Mouse (Mus musculus) adrenal gland, postnatal 0 days (tissue): Measurements from ENCODE around the gene Gps1. TPM values are rescaled to one million over a fixed set of nuclear protein-coding genes. Genes with fewer than 3 reads are reported as not detected.

Experiments used
- polyA plus RNA-seq: library from polyadenylated mRNA; unstranded; fragments of >200 nt; fragmentation: Nextera tagmentation; extraction: Ambion mirVana; gene quantifications from 2 replicates; pipeline ENCODE4 v1.2.1, GENCODE M21; 2015

The Gps1 gene
- 119 and 156 TPM in 2 replicates for polyA plus RNA-seq

GRCm38 (mm10) chr11:120784064-120784791, at the start of gene Gps1, which contains the start of gene Rfng:
Gene Gps1, plus strand, starts transcription at chr11:120784272.
Gene Rfng, minus strand, starts transcription at chr11:120784207.

GRCm38 (mm10) chr11:120762672-120763041, 21.4 kb upstream of the Gps1 start, which contains the start of gene Hmga1b:
Gene Hmga1b, plus strand, starts transcription at chr11:120762794.

DNA sequence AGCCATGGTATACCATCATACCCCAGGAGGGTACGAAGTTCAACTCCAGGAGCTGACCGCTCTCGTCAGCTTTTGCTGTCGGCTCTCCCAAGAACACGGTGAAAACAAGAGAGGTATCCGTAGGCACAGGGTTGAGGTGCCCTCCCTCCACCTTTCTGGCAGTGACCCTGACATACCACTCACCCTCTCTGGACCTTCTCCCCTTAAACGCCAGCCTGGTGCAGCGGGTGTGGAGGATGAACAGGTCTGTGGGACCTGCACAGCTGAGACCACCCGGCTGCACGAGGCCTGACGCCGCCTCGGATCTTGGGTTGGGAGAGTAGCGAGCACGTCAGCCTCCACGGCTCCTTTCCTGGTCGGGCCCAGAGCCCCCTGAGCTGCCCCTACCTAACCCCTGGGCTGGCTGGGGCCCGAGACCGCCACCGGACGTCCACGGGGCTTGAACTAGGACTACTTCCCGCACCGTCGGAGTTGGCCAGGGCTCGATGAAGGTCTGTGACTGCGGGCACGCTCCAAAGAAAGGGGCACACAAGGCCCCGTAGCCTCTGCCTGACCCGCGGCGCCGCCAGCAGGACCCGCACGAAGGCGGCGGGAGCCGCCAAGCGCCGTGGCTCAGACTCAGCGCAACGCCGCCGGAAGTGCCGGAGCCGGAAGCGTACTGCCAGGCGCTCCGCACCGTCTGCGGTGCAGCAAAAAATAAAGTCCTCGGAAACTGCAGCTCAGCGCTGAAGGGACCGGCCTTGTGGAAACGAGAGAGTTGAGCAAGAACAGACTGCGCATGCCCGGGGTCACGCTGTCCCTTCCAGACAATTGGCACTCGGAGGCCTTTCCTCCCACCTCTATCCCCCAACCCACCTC, 11.9 kb downstream of the Gps1 start, which contains the start of gene Dus1l:
Dus1l (minus strand) TSS at position 648 of the 858 bp plus-strand sequence.

DNA sequence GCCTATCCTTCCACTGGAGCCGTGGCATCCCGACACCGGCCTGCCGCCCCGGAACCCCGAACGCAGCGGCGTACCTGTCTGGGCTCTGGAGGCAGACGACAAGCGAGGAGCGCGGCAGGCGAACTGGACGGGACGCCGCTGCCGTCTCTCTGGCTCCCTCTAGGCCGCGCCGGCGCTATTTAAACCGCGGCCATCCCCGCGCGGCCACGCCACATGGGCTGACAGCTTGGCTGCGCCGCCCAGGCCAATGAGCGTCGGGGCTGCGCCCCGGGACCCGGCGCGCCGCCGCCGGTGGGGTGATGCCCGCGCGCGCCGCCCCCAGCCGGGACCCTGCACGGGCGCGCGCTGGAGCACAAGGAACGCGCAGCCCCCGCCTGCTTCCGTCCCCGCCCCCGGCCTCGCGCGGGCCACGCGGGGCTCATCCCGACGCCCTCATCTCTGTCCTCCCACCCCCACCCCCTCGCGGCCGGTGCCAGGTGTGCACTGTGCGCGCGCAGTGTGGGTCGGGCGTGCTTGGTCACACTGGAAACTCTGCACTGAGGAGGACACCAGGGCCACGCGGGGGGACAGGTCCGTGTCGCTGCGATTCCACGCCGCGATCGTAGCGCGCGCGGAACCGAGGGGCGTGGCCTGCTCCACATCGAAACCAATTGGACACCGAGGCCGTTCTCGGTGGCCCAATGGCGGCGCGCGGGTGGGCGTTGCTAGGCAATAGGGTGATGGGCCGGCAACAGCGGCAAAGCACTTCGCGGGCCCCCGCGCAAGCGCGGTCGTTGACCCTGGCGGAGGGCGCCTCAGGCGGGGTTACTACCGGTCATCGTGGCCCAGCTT, 40.1 kb downstream of the Gps1 start, which contains the start of gene Fasn:
Fasn (minus strand) TSS at position 592 of the 831 bp plus-strand sequence.

Other genes starting within 250 kb of the Gps1 start
- 173 and 184 TPM in 2 replicates for gene Mcrip1, start 234.5 kb upstream of the Gps1 start, polyA plus RNA-seq
- gene Ppp1r27, start 233.1 kb upstream of the Gps1 start, polyA plus RNA-seq, result 0.39 and 1.3 TPM in 2 replicates
- gene P4hb, start 211.0 kb upstream of the Gps1 start, polyA plus RNA-seq, result 393 and 466 TPM in 2 replicates
- gene Arhgdia, start 202.6 kb upstream of the Gps1 start, polyA plus RNA-seq, result 318 and 341 TPM in 2 replicates
- gene Alyref, start 185.9 kb upstream of the Gps1 start, polyA plus RNA-seq, result 271 and 273 TPM in 2 replicates
- 152 and 197 TPM in 2 replicates for gene Anapc11, start 185.9 kb upstream of the Gps1 start, polyA plus RNA-seq
- gene Npb, start 175.8 kb upstream of the Gps1 start, polyA plus RNA-seq, result 1.7 and 3.3 TPM in 2 replicates
- gene Pcyt2, start 166.3 kb upstream of the Gps1 start, polyA plus RNA-seq, result 62.0 and 82.8 TPM in 2 replicates
- 33.3 and 62.9 TPM in 2 replicates for gene Sirt7, start 159.0 kb upstream of the Gps1 start, polyA plus RNA-seq
- gene Mafg, start 150.7 kb upstream of the Gps1 start, polyA plus RNA-seq, result 18.1 and 19.0 TPM in 2 replicates
- gene Pycr1, start 140.5 kb upstream of the Gps1 start, polyA plus RNA-seq, result 5.8 and 9.0 TPM in 2 replicates
- gene Myadml2, start 136.1 kb upstream of the Gps1 start, polyA plus RNA-seq, result 0.22 and 0.95 TPM in 2 replicates
- gene Notum, start 123.1 kb upstream of the Gps1 start, polyA plus RNA-seq, result 6.2 and 6.7 TPM in 2 replicates
- gene Aspscr1, start 111.3 kb upstream of the Gps1 start, polyA plus RNA-seq, result 103 and 122 TPM in 2 replicates
- gene Cenpx, start 70.5 kb upstream of the Gps1 start, polyA plus RNA-seq, result 228 and 364 TPM in 2 replicates
- 22.0 and 34.8 TPM in 2 replicates for gene Lrrc45, start 70.3 kb upstream of the Gps1 start, polyA plus RNA-seq
- 18.1 and 52.1 TPM in 2 replicates for gene Rac3, start 62.8 kb upstream of the Gps1 start, polyA plus RNA-seq
- gene Dcxr, start 57.0 kb upstream of the Gps1 start, polyA plus RNA-seq, result 54.9 and 76.1 TPM in 2 replicates
- 16.6 and 17.6 TPM in 2 replicates for gene Cbr2, start 52.2 kb upstream of the Gps1 start, polyA plus RNA-seq
- 0.79 and 2.2 TPM in 2 replicates for gene Hmga1b, start 21.5 kb upstream of the Gps1 start, polyA plus RNA-seq
- 19.7 and 21.2 TPM in 2 replicates for gene Rfng, start 65 bp upstream of the Gps1 start, polyA plus RNA-seq
- gene Dus1l, start 12.1 kb downstream of the Gps1 start, polyA plus RNA-seq, result 36.3 and 56.2 TPM in 2 replicates
- gene Fasn, start 40.3 kb downstream of the Gps1 start, polyA plus RNA-seq, result 14.9 and 18.8 TPM in 2 replicates
- 4.1 and 6.3 TPM in 2 replicates for gene Ccdc57, start 148.6 kb downstream of the Gps1 start, polyA plus RNA-seq
- gene Slc16a3, start 164.2 kb downstream of the Gps1 start, polyA plus RNA-seq, result 10.1 and 11.9 TPM in 2 replicates
- 53.8 and 75.9 TPM in 2 replicates for gene Csnk1d, start 207.1 kb downstream of the Gps1 start, polyA plus RNA-seq